ENCODE assay signal across 22 mouse cellular contexts in genomic region chr13:35723073-35723472, GRCm38 (mm10).
A peak's percentile ranks its signal among the peaks of the same experiment; 100 is the strongest.
DNase-seq lines count a peak whose midpoint lies in the region; ATAC-seq and TF ChIP-seq lines count a peak whose summit lies in the region.
"Had no signal": no experiment of that assay in that cellular context is flagged by ENCODE, and none has a peak within 500 bp of the region (broad histone marks: within the 10 kb centered on the region; RNA-seq: fewer than 3 reads in every experiment).

No protein-coding gene starts in this region.

- H3K4me3 ChIP-seq in liver, adult 2 months (ENCODE audit: insufficient read depth, low read depth, low read length), result no peak overlapping the region
- H3K4me3 ChIP-seq in liver, embryonic 12.5 days, result no peak overlapping the region
- H3K4me3 ChIP-seq in liver, embryonic 15.5 days (replicated peaks), result no peak overlapping the region
- no peak overlapping the region for H3K4me3 ChIP-seq in liver, embryonic 11.5 days (ENCODE audit: low read depth, low read length)
- no peak overlapping the region for H3K4me3 ChIP-seq in liver, embryonic 16.5 days (ENCODE audit: low read depth, low read length)
- H3K4me3 ChIP-seq in liver, postnatal 0 days (ENCODE audit: low read depth, low read length), result no peak overlapping the region

- H3K4me2 ChIP-seq in liver, embryonic 12.5 days, result no peak overlapping the region
- H3K4me2 ChIP-seq in liver, embryonic 15.5 days, result no peak overlapping the region
- no peak overlapping the region for H3K4me2 ChIP-seq in liver, embryonic 11.5 days
- no peak overlapping the region for H3K4me2 ChIP-seq in liver, embryonic 16.5 days (ENCODE audit: low read depth, low read length)
- no peak overlapping the region for H3K4me2 ChIP-seq in liver, postnatal 0 days (ENCODE audit: low read depth, low read length)

- H3K79me2 ChIP-seq in liver, adult 2 months (ENCODE audit: control insufficient read depth, insufficient read depth, low read length), result no peaks in the 10 kb centered on the region

- H3K36me3 ChIP-seq in liver, adult 2 months (ENCODE audit: control insufficient read depth, insufficient read depth, low read length), result no peaks in the 10 kb centered on the region
- H3K36me3 ChIP-seq in liver, embryonic 12.5 days, result no peaks in the 10 kb centered on the region
- no peaks in the 10 kb centered on the region for H3K36me3 ChIP-seq in liver, embryonic 15.5 days (replicated peaks)
- no peaks in the 10 kb centered on the region for H3K36me3 ChIP-seq in liver, embryonic 11.5 days (ENCODE audit: control insufficient read depth, insufficient read depth, low read length)
- H3K36me3 ChIP-seq in liver, embryonic 16.5 days (ENCODE audit: control insufficient read depth, insufficient read depth), result no peaks in the 10 kb centered on the region
- no peaks in the 10 kb centered on the region for H3K36me3 ChIP-seq in liver, postnatal 0 days (replicated peaks; ENCODE audit: insufficient read depth, low read length)
- H3K36me3 ChIP-seq: G1E had no signal

- TF ChIP-seq EP300 in liver, postnatal 0 days (IDR thresholded peaks at IDR 0.05; ENCODE audit: low read depth), result 0 out of 2 replicates have a peak, but pooled peaks have one; percentile 51

- no peak for ATAC-seq in liver, embryonic 12.5 days
- peak; percentile 65; the same call in 1 of the 2 replicates for ATAC-seq in liver, embryonic 15.5 days (ENCODE audit: insufficient read depth)
- ATAC-seq in liver, embryonic 11.5 days (replicated peaks; ENCODE audit: low FRiP score), result no peak
- peak; percentile 68 for ATAC-seq in liver, embryonic 16.5 days (ENCODE audit: low read depth)
- ATAC-seq in liver, postnatal 0 days, result peak; percentile 98
- ATAC-seq: activated CD4-positive, CD25-positive, alpha-beta regulatory T cell, adult 4 months; CD4-positive, CD25-positive, alpha-beta regulatory T cell, adult 4 months; Patski had no signal

- no peaks in the 10 kb centered on the region; the same call in 1 of the 2 replicates for H3K4me1 ChIP-seq in liver, adult 2 months (ENCODE audit: control insufficient read depth, insufficient read depth, low read length)
- peaks cover 14% of the 10 kb centered on the region for H3K4me1 ChIP-seq in liver, embryonic 12.5 days
- peaks cover 14% of the 10 kb centered on the region for H3K4me1 ChIP-seq in liver, embryonic 15.5 days (replicated peaks)
- H3K4me1 ChIP-seq in liver, embryonic 11.5 days (replicated peaks; ENCODE audit: control insufficient read depth, insufficient read depth, low read length), result no peaks in the 10 kb centered on the region
- peaks cover 4% of the 10 kb centered on the region for H3K4me1 ChIP-seq in liver, embryonic 16.5 days (ENCODE audit: control insufficient read depth, low read depth, low read length)
- H3K4me1 ChIP-seq in liver, postnatal 0 days (ENCODE audit: insufficient read depth), result no peaks in the 10 kb centered on the region

- TF ChIP-seq CTCF in liver, adult 2 months (IDR thresholded peaks at IDR 0.05; ENCODE audit: low read depth, low read length), result no peak
- no peak for TF ChIP-seq CTCF in liver, postnatal 0 days (IDR thresholded peaks at IDR 0.05; ENCODE audit: low read depth)

- DNase-seq in liver, adult 2 months (ENCODE audit: extremely low read depth, low read depth, low spot score), result peak; percentile 86
- DNase-seq in liver, embryonic 11.5 days (ENCODE audit: low spot score), result no peak
- DNase-seq in liver, result no peak
- DNase-seq in liver, postnatal 0 days, result no peak
- no peak for DNase-seq in embryo, embryonic 11 days
- DNase-seq: adrenal gland, adult 2 months; adrenal gland, adult 8-10 months; adrenal gland, postnatal 10 days; adrenal gland, postnatal 14 days; adrenal gland, postnatal 25 days; adrenal gland, postnatal 36 days; B cell, adult 2 months; cerebellum, adult 11 months; cerebellum, adult 11-12 months had no signal

- no peak for TF ChIP-seq POLR2A in liver, adult 2 months (IDR thresholded peaks at IDR 0.05; ENCODE audit: extremely low read depth, insufficient read depth, low read length)

- H3K9ac ChIP-seq in liver, adult 2 months (ENCODE audit: low read depth, low read length), result no peak overlapping the region
- H3K9ac ChIP-seq in liver, embryonic 12.5 days, result no peak overlapping the region
- H3K9ac ChIP-seq in liver, embryonic 15.5 days, result no peak overlapping the region
- H3K9ac ChIP-seq in liver, embryonic 11.5 days (ENCODE audit: low read depth, low read length), result no peak overlapping the region
- H3K9ac ChIP-seq in liver, embryonic 16.5 days (ENCODE audit: low read depth, low read length), result no peak overlapping the region
- H3K9ac ChIP-seq in liver, postnatal 0 days (replicated peaks), result no peak overlapping the region

- no peaks in the 10 kb centered on the region for H3K27me3 ChIP-seq in liver, adult 2 months (ENCODE audit: control insufficient read depth, insufficient read depth, low read length)
- H3K27me3 ChIP-seq in liver, embryonic 12.5 days (replicated peaks), result no peaks in the 10 kb centered on the region
- no peaks in the 10 kb centered on the region for H3K27me3 ChIP-seq in liver, embryonic 15.5 days
- no peaks in the 10 kb centered on the region for H3K27me3 ChIP-seq in liver, embryonic 11.5 days (replicated peaks; ENCODE audit: control insufficient read depth, insufficient read depth, low read length)
- H3K27me3 ChIP-seq in liver, embryonic 16.5 days (ENCODE audit: control insufficient read depth, insufficient read depth, low read depth, low read length), result no peaks in the 10 kb centered on the region
- H3K27me3 ChIP-seq in liver, postnatal 0 days (ENCODE audit: insufficient read depth, low read length), result no peaks in the 10 kb centered on the region
- H3K27me3 ChIP-seq: CH12.LX, Patski had no signal

- no peaks in the 10 kb centered on the region for H3K9me3 ChIP-seq in liver, embryonic 12.5 days (replicated peaks)
- no peaks in the 10 kb centered on the region for H3K9me3 ChIP-seq in liver, embryonic 15.5 days (replicated peaks)
- H3K9me3 ChIP-seq in liver, embryonic 11.5 days (ENCODE audit: control insufficient read depth, low read length), result no peaks in the 10 kb centered on the region
- no peaks in the 10 kb centered on the region for H3K9me3 ChIP-seq in liver, embryonic 16.5 days (replicated peaks; ENCODE audit: control insufficient read depth, low read length)
- 0 out of 2 replicates have a peak, but pooled peaks cover 4% of the 10 kb centered on the region for H3K9me3 ChIP-seq in liver, postnatal 0 days (ENCODE audit: low read length)
- H3K9me3 ChIP-seq: G1E had no signal

- 9% methylated on average over 1 of the region's 1 CpGs for WGBS in liver, adult 2 months
- WGBS in liver, embryonic 12.5 days (ENCODE audit: insufficient replicate concordance), result 40% methylated on average over 1 of the region's 1 CpGs
- 58% methylated on average over 1 of the region's 1 CpGs for WGBS in liver, embryonic 15.5 days (ENCODE audit: insufficient replicate concordance)
- WGBS in liver, embryonic 11.5 days, result 68% methylated on average over 1 of the region's 1 CpGs
- 42% methylated on average over 1 of the region's 1 CpGs for WGBS in liver, embryonic 16.5 days (ENCODE audit: insufficient replicate concordance)
- WGBS in liver, postnatal 0 days (ENCODE audit: insufficient replicate concordance), result 52% methylated on average over 1 of the region's 1 CpGs

- H3K27ac ChIP-seq in liver, adult 2 months (replicated peaks; ENCODE audit: insufficient read depth, low read depth, low read length), result no peak overlapping the region
- no peak overlapping the region for H3K27ac ChIP-seq in liver, embryonic 12.5 days
- H3K27ac ChIP-seq in liver, embryonic 15.5 days (replicated peaks), result no peak overlapping the region
- H3K27ac ChIP-seq in liver, embryonic 11.5 days (ENCODE audit: low read depth, low read length), result no peak overlapping the region
- H3K27ac ChIP-seq in liver, embryonic 16.5 days (ENCODE audit: low read length), result no peak overlapping the region
- H3K27ac ChIP-seq in liver, postnatal 0 days (ENCODE audit: low read depth), result peak overlapping the region; percentile 39; the same call in 1 of the 2 replicates

Comparison
In these comparisons a context has a peak if more than half of its experiments do, and no peak if none do; other contexts are left out.
1. ATAC-seq: peak in liver, embryonic 15.5 days (single experiment), liver, embryonic 16.5 days (single experiment) and liver, postnatal 0 days (single experiment); none in liver, embryonic 12.5 days (single experiment) and liver, embryonic 11.5 days (single experiment).